Mouse (Mus musculus) bone marrow, adult 2 months (tissue): Measurements from ENCODE around the gene Mterf4. TPM values are rescaled to one million over a fixed set of nuclear protein-coding genes. Genes with fewer than 3 reads are reported as not detected.

Source experiments
- H3K27ac ChIP-seq: fragments of 200-500 bp; 2 replicates; pipeline ENCODE4 v1.5.1; 2012; ENCODE audit warnings: low read depth, mild to moderate bottlenecking, control low read depth, inconsistent platforms, low read length; ENCODE audit not compliant: control insufficient read depth, poor library complexity, insufficient read depth
- H3K4me1 ChIP-seq: fragments of 200-500 bp; 2 replicates; pipeline ENCODE4 v1.6.1; 2011; ENCODE audit warnings: low read length; ENCODE audit not compliant: control insufficient read depth, insufficient read depth
- H3K4me3 ChIP-seq: fragments of 200-500 bp; replicated peaks from 2 replicates; pipeline ENCODE3; 2011; ENCODE audit warnings: mild to moderate bottlenecking, low read depth, low read length, control low read depth; ENCODE audit not compliant: control insufficient read depth
- CTCF ChIP-seq: fragments of 200-500 bp; IDR thresholded peaks from 2 replicates; pipeline ENCODE4 v1.5.1; 2011; ENCODE audit warnings: low read length, control low read depth; ENCODE audit not compliant: control insufficient read depth, insufficient read depth
- POLR2A ChIP-seq: fragments of 200-500 bp; IDR thresholded peaks from 2 replicates; pipeline ENCODE4 v1.6.1; 2011; ENCODE audit warnings: low read depth, mild to moderate bottlenecking, control low read depth, low read length, borderline replicate concordance; ENCODE audit not compliant: control insufficient read depth
- WGBS: fragments of 180-500 bp; shearing (Covaris S2); methylation state at CpG from one replicate; pipeline ENCODE4 v1.1.7; 2018; 5-methylcytosine and 5-hydroxymethylcytosine counted together
- polyA plus RNA-seq: library from polyadenylated mRNA; stranded (reverse); fragments of >200 nt; gene quantifications from 2 replicates; pipeline ENCODE4 v1.2.4, GENCODE M21; 2011; ENCODE audit warnings: low replicate concordance; ENCODE audit not compliant: missing spikeins, insufficient read depth, insufficient read length

The Mterf4 gene
- polyA plus RNA-seq, 1 experiment, result 15.6 TPM

GRCm38 (mm10) chr1:93277041-93277440 is 28.7 kb downstream of the Mterf4 start:
- Histone ChIP-seq H3K4me3 (no peak overlapping the region), H3K27ac (no peak overlapping the region), H3K4me1 (no peaks in the 10 kb centered on the region)
- TF ChIP-seq POLR2A (no peak), CTCF (no peak)
- WGBS, result 72% methylated on average over 7 of the region's 7 CpGs

DNA sequence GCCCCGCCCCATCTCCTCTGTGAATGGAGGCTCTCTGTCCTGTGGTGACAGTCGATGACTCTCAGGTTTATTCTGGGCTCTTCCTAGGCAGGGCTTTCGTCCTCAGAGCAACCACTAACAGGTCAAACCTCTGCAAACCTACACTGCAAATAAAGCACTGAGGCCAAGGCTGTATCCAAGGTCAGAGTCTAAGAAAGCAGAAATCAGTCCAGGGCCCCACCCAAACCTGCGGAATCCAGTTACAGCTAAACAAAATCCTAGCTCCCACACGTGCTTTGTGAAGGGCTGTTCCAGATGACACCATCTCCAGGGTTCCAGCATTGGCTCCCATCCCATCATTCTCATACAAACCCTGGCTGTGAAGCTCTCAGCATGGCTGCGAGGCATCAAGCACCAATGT is 30.2 kb downstream of the Mterf4 start:
- TF ChIP-seq POLR2A (no peak), CTCF (no peak)
- no peak overlapping the region for H3K4me3 ChIP-seq
- WGBS, result 67% methylated on average over 6 of the region's 6 CpGs

DNA sequence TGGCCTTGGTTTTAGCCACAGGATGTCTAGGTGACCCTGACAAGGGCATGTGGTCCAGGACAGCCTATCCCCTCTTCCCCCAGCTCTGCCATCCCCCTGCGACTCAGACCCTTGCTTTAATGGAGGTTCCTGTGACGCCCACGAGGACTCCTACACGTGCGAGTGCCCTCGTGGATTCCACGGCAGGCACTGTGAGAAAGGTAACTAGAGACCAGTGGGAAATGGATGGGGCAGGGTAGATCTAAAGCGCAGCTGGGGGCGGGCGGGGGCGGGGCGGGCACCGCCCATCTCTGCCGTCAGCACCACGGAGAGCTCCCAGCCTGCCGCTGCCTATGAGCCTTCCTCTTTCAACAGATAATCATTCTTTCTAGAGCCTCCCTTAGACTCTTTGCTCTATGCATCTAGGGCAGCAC is 33.3 kb downstream of the Mterf4 start:
- TF ChIP-seq CTCF (no peak), POLR2A (no peak)
- WGBS, result 3% methylated on average over 16 of the region's 16 CpGs

More for the DNA sequence above, 30.2 kb downstream of the Mterf4 start:
- Histone ChIP-seq H3K27ac (no peak overlapping the region), H3K4me1 (no peaks in the 10 kb centered on the region)

DNA sequence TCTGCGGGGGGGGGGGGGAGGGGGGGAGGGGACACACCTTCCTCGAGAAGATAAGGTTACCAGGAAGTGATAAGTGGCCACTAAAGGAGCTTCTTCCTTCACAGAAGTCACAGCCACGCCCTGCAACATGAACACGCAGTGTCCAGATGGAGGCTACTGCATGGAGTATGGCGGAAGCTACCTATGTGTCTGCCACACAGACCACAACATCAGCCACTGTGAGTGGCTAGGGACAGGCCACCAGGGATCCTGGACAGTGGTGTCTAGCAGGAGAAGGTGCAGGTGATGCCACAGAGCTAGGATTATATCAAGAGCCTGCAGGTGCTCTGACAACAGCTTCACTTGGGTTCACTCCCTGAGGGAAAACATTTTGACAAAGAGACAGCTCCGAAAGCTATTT is 34.0 kb downstream of the Mterf4 start:
- no peaks in the 10 kb centered on the region for H3K4me1 ChIP-seq

More for the DNA sequence above, 33.3 kb downstream of the Mterf4 start:
- H3K4me3 ChIP-seq, result no peak overlapping the region
- H3K27ac ChIP-seq, result no peak overlapping the region
- H3K4me1 ChIP-seq, result no peaks in the 10 kb centered on the region

DNA sequence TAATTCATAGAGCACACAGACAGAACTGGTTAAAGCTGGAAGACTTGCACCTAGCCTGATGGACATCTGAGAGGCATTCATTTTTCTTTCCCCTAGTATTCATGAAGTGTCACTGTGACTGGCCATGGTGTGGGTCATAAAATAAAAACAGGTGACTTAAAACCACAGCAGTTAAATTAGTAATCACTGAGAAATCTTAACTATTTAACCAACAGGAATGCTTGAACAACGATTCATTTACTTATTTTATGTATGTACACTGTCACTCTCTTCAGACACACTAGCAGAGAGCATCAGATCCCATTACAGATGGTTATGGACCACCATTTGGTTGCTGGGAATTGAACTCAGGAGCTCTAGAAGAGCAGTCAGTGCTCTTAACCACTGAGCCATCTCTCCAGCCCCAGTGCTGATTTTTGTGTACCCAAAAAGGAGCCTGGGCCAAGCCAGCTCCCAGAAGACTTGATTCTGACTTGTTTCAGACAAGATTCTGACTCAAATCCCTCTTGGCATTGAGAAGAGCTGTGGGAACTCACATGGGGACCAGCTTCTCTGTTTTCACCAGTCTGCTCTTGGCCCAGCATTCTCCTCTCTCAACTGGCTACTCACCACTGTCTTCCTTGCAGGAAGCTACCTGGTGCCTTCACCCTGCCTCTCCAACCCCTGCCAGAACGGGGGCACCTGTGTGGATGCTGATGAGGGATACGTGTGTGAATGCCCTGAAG is 35.0 kb downstream of the Mterf4 start:
- Histone ChIP-seq H3K4me3 (no peak overlapping the region), H3K27ac (no peak overlapping the region), H3K4me1 (no peaks in the 10 kb centered on the region)
- TF ChIP-seq CTCF (no peak), POLR2A (no peak)
- 51% methylated on average over 3 of the region's 3 CpGs for WGBS

More for the DNA sequence above, 34.0 kb downstream of the Mterf4 start:
- 69% methylated on average over 6 of the region's 6 CpGs for WGBS
- Histone ChIP-seq H3K4me3 (no peak overlapping the region), H3K27ac (no peak overlapping the region)
- no peak for TF ChIP-seq POLR2A
- no peak for TF ChIP-seq CTCF

- Histone ChIP-seq H3K4me1 (no peaks in the 10 kb centered on the region), H3K4me3 (no peak overlapping the region), H3K27ac (no peak overlapping the region)
- 81% methylated on average over 2 of the region's 2 CpGs for whole genome bisulfite sequencing
- TF ChIP-seq POLR2A, result no peak
- no peak for TF ChIP-seq CTCF
These were observed 37.5 kb downstream of the Mterf4 start for GRCm38 (mm10) chr1:93268246-93268645.

DNA sequence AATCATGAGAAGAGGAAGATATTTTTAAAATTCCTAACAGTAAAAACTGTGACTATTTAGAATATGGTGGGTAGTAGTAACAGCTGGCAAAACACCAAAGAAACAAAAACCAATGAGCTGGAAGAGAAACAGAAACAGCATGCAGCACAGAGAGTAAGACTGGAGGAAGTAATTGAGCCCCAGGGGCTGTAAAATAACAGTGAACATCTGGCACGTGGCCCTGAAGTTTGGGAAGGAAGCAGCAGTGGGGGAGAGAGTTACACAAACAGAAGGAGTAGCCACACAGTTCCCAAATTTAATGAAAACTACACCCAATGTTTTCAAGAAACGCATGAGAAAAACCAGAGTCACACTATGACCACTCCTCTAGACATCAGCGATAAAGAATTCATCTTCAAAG is 38.5 kb downstream of the Mterf4 start:
- H3K4me3 ChIP-seq, result no peak overlapping the region
- H3K27ac ChIP-seq, result no peak overlapping the region
- TF ChIP-seq POLR2A (no peak), CTCF (no peak)
- no peaks in the 10 kb centered on the region for H3K4me1 ChIP-seq
- 24% methylated on average over 3 of the region's 3 CpGs for WGBS

GRCm38 (mm10) chr1:93257560-93257959 is 48.2 kb downstream of the Mterf4 start:
- 92% methylated on average over 1 of the region's 1 CpGs for WGBS
- TF ChIP-seq CTCF, result no peak
- TF ChIP-seq POLR2A, result no peak
- no peak overlapping the region for H3K4me3 ChIP-seq

GRCm38 (mm10) chr1:93255761-93256160 is 50.0 kb downstream of the Mterf4 start:
- no peak overlapping the region for H3K4me3 ChIP-seq
- TF ChIP-seq CTCF (no peak), POLR2A (no peak)
- WGBS, result 83% methylated on average over 7 of the region's 7 CpGs
- no peaks in the 10 kb centered on the region for H3K4me1 ChIP-seq
- no peak overlapping the region for H3K27ac ChIP-seq

More at GRCm38 (mm10) chr1:93257560-93257959, 48.2 kb downstream of the Mterf4 start:
- Histone ChIP-seq H3K4me1 (no peaks in the 10 kb centered on the region), H3K27ac (no peak overlapping the region)
